ENCODE assay signal across 13 mouse cellular contexts in the genomic region with DNA sequence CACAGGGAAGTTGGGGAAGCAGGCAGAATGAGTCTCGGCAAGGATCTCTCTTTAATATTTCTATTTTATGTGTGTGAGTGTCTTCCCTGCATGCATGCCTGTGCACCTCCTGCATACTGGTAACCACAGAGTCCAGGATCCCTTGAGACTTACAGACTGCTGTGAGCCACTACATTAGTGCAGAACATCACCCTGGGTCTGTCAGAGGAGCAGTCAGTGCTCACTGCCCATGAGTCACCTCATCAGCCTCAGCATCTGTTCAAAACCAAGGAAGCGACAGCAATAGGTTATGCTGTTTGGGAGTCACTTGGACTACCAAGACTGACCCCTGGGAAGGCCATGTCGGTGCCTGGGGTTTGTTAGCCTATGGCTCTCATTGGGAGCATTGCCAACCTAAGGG. TPM values are rescaled to one million over a fixed set of nuclear protein-coding genes. Genes with fewer than 3 reads are reported as not detected.
DNase-seq lines count a peak whose midpoint lies in the region; ATAC-seq and TF ChIP-seq lines count a peak whose summit lies in the region.
"Had no signal": no experiment of that assay in that cellular context is flagged by ENCODE, and none has a peak within 500 bp of the region (broad histone marks: within the 10 kb centered on the region; RNA-seq: fewer than 3 reads in every experiment).

No protein-coding gene starts in this region.

- H3K27me3 ChIP-seq in hindbrain, embryonic 11.5 days (ENCODE audit: control insufficient read depth, insufficient read depth, low read length) = no peaks in the 10 kb centered on the region
- H3K27me3 ChIP-seq in hindbrain, embryonic 16.5 days (replicated peaks; ENCODE audit: control insufficient read depth, insufficient read depth, low read length) = no peaks in the 10 kb centered on the region
- no peaks in the 10 kb centered on the region for H3K27me3 ChIP-seq in lung, embryonic 15.5 days
- no peaks in the 10 kb centered on the region for H3K27me3 ChIP-seq in limb, embryonic 15.5 days
- H3K27me3 ChIP-seq: midbrain, embryonic 13.5 days had no signal

- H3K4me3 ChIP-seq in hindbrain, embryonic 11.5 days (ENCODE audit: low read depth, low read length) = no peak overlapping the region
- no peak overlapping the region for H3K4me3 ChIP-seq in hindbrain, embryonic 16.5 days (ENCODE audit: low read length)
- H3K4me3 ChIP-seq in lung, embryonic 15.5 days = no peak overlapping the region
- H3K4me3 ChIP-seq in lung, adult 2 months (replicated peaks; ENCODE audit: extremely low read depth, low read depth, low read length) = no peak overlapping the region
- H3K4me3 ChIP-seq in limb, embryonic 15.5 days = no peak overlapping the region
- H3K4me3 ChIP-seq: liver, embryonic 15.5 days; midbrain, embryonic 13.5 days had no signal

- no peaks in the 10 kb centered on the region for H3K4me1 ChIP-seq in hindbrain, embryonic 11.5 days (replicated peaks; ENCODE audit: control insufficient read depth, insufficient read depth, low read length)
- H3K4me1 ChIP-seq in hindbrain, embryonic 16.5 days (ENCODE audit: control insufficient read depth, insufficient read depth, low read depth, low read length) = peaks cover 9% of the 10 kb centered on the region
- H3K4me1 ChIP-seq in lung, embryonic 15.5 days = peaks cover 35% of the 10 kb centered on the region
- H3K4me1 ChIP-seq in lung, adult 2 months (ENCODE audit: control insufficient read depth, insufficient read depth, low read length) = peaks cover 6% of the 10 kb centered on the region
- peaks cover 28% of the 10 kb centered on the region for H3K4me1 ChIP-seq in limb, embryonic 15.5 days

- no peak for DNase-seq in hindbrain, embryonic 11.5 days (ENCODE audit: low spot score)
- DNase-seq in lung, adult 2 months = no peak
- DNase-seq in Muller cell, postnatal 12 days (ENCODE audit: inconsistent ontology term) = peak; percentile 43
- no peak for DNase-seq in cerebellum, postnatal 14 days
- DNase-seq: adrenal gland, postnatal 36 days; heart, postnatal 36 days; thymus, postnatal 4 days had no signal

- no peak overlapping the region for H3K4me2 ChIP-seq in hindbrain, embryonic 11.5 days (replicated peaks; ENCODE audit: low read depth, low read length)
- no peak overlapping the region for H3K4me2 ChIP-seq in hindbrain, embryonic 16.5 days (ENCODE audit: low read length)
- no peak overlapping the region for H3K4me2 ChIP-seq in lung, embryonic 15.5 days
- no peak overlapping the region for H3K4me2 ChIP-seq in limb, embryonic 15.5 days

- H3K9ac ChIP-seq in hindbrain, embryonic 11.5 days (ENCODE audit: low read depth, low read length) = no peak overlapping the region
- no peak overlapping the region for H3K9ac ChIP-seq in hindbrain, embryonic 16.5 days (ENCODE audit: low read depth, low read length)
- no peak overlapping the region for H3K9ac ChIP-seq in lung, embryonic 15.5 days
- H3K9ac ChIP-seq in limb, embryonic 15.5 days = no peak overlapping the region
- H3K9ac ChIP-seq: liver, embryonic 15.5 days; midbrain, embryonic 13.5 days had no signal

- H3K27ac ChIP-seq in hindbrain, embryonic 11.5 days (ENCODE audit: low read depth, low read length) = 0 out of 2 replicates have a peak overlapping the region, but pooled peaks have one; percentile 19
- H3K27ac ChIP-seq in hindbrain, embryonic 16.5 days (ENCODE audit: low read depth, low read length) = no peak overlapping the region
- H3K27ac ChIP-seq in lung, embryonic 15.5 days = peak overlapping the region; percentile 57
- H3K27ac ChIP-seq in limb, embryonic 15.5 days = peak overlapping the region; percentile 57; the same call in 1 of the 2 replicates
- H3K27ac ChIP-seq: liver, embryonic 15.5 days had no signal

- TF ChIP-seq POLR2A in lung, adult 2 months (IDR thresholded peaks at IDR 0.05; ENCODE audit: borderline replicate concordance, extremely low read depth, low read depth, low read length) = no peak

- no peak for TF ChIP-seq CTCF in lung, adult 2 months (IDR thresholded peaks at IDR 0.05; ENCODE audit: insufficient read depth, low read length)

- H3K36me3 ChIP-seq in hindbrain, embryonic 11.5 days (ENCODE audit: control insufficient read depth, insufficient read depth, low read length) = no peaks in the 10 kb centered on the region
- no peaks in the 10 kb centered on the region for H3K36me3 ChIP-seq in hindbrain, embryonic 16.5 days (ENCODE audit: control insufficient read depth, insufficient read depth, low read length)
- H3K36me3 ChIP-seq in lung, embryonic 15.5 days = no peaks in the 10 kb centered on the region
- H3K36me3 ChIP-seq in limb, embryonic 15.5 days = no peaks in the 10 kb centered on the region
- H3K36me3 ChIP-seq: liver, embryonic 15.5 days; midbrain, embryonic 13.5 days had no signal

- no peak for ATAC-seq in hindbrain, embryonic 11.5 days (ENCODE audit: low FRiP score)
- ATAC-seq in hindbrain, embryonic 16.5 days = no peak
- ATAC-seq in lung, embryonic 15.5 days (ENCODE audit: borderline replicate concordance, extremely low read depth, low FRiP score, low TSS enrichment) = no peak
- no peak for ATAC-seq in limb, embryonic 15.5 days (ENCODE audit: insufficient number of reproducible peaks, low FRiP score, low TSS enrichment, low read depth)
- no peak for ATAC-seq in activated CD4-positive, CD25-positive, alpha-beta regulatory T cell, adult 4 months
- ATAC-seq: midbrain, embryonic 13.5 days had no signal

- WGBS in hindbrain, embryonic 11.5 days = 67% methylated on average over 3 of the region's 3 CpGs
- 62% methylated on average over 3 of the region's 3 CpGs for WGBS in hindbrain, embryonic 16.5 days
- 59% methylated on average over 3 of the region's 3 CpGs for WGBS in lung, embryonic 15.5 days
- WGBS in lung, adult 2 months = 57% methylated on average over 3 of the region's 3 CpGs
- WGBS in limb, embryonic 15.5 days = 66% methylated on average over 3 of the region's 3 CpGs

- no peaks in the 10 kb centered on the region for H3K9me3 ChIP-seq in hindbrain, embryonic 11.5 days (ENCODE audit: control insufficient read depth, low read length)
- H3K9me3 ChIP-seq in hindbrain, embryonic 16.5 days (ENCODE audit: control insufficient read depth, low read length) = no peaks in the 10 kb centered on the region
- no peaks in the 10 kb centered on the region for H3K9me3 ChIP-seq in lung, embryonic 15.5 days
- no peaks in the 10 kb centered on the region for H3K9me3 ChIP-seq in limb, embryonic 15.5 days
- H3K9me3 ChIP-seq: liver, embryonic 15.5 days; midbrain, embryonic 13.5 days had no signal

RNA-seq across cellular contexts. Expression of a gene that starts 11.9 kb away (rescaled TPM):
- polyA plus RNA-seq in hindbrain, embryonic 11.5 days (2014; fragmentation: Nextera tagmentation; extraction: Ambion mirVana) = 141 and 152 TPM in 2 replicates
- polyA plus RNA-seq in hindbrain, embryonic 16.5 days (2015; fragmentation: Nextera tagmentation; extraction: Ambion mirVana) = 61.2 and 79.2 TPM in 2 replicates
- polyA plus RNA-seq in lung, embryonic 15.5 days (2015; fragmentation: Nextera tagmentation; extraction: Ambion mirVana) = 367 and 368 TPM in 2 replicates
- polyA plus RNA-seq in lung, adult 2 months (2012; rRNA removed) = 224 and 265 TPM in 2 replicates
- polyA plus RNA-seq in limb, embryonic 15.5 days (2015; fragmentation: Nextera tagmentation; extraction: Ambion mirVana) = 301 and 303 TPM in 2 replicates
- 100 to 1,000 TPM in 1 of 2 experiments, 10 to 100 TPM in 1; 94.0 to 159 TPM for polyA plus RNA-seq in activated CD4-positive, CD25-positive, alpha-beta regulatory T cell, adult 4 months (2017; shearing (Covaris generic))

RNA-seq across cellular contexts. Expression of a gene that starts 21.5 kb away (rescaled TPM):
- 0.59 and 0.69 TPM in 2 replicates for polyA plus RNA-seq in hindbrain, embryonic 11.5 days (2014; fragmentation: Nextera tagmentation; extraction: Ambion mirVana)
- 0.46 and 0.59 TPM in 2 replicates for polyA plus RNA-seq in hindbrain, embryonic 16.5 days (2015; fragmentation: Nextera tagmentation; extraction: Ambion mirVana)
- 7.7 and 10.2 TPM in 2 replicates for polyA plus RNA-seq in lung, embryonic 15.5 days (2015; fragmentation: Nextera tagmentation; extraction: Ambion mirVana)
- 4.0 and 4.8 TPM in 2 replicates for polyA plus RNA-seq in lung, adult 2 months (2012; rRNA removed)
- 0.56 and 1.6 TPM in 2 replicates for polyA plus RNA-seq in limb, embryonic 15.5 days (2015; fragmentation: Nextera tagmentation; extraction: Ambion mirVana)
- polyA plus RNA-seq in activated CD4-positive, CD25-positive, alpha-beta regulatory T cell, adult 4 months (2017; shearing (Covaris generic)) = not detected

RNA-seq across cellular contexts. Expression of a gene that starts 32.0 kb away (rescaled TPM):
- polyA plus RNA-seq in hindbrain, embryonic 11.5 days (2014; fragmentation: Nextera tagmentation; extraction: Ambion mirVana) = 9.4 and 10.5 TPM in 2 replicates
- 10.4 and 11.2 TPM in 2 replicates for polyA plus RNA-seq in hindbrain, embryonic 16.5 days (2015; fragmentation: Nextera tagmentation; extraction: Ambion mirVana)
- 3.7 and 3.8 TPM in 2 replicates for polyA plus RNA-seq in lung, embryonic 15.5 days (2015; fragmentation: Nextera tagmentation; extraction: Ambion mirVana)
- 3.6 and 5.0 TPM in 2 replicates for polyA plus RNA-seq in lung, adult 2 months (2012; rRNA removed)
- 3.7 and 5.1 TPM in 2 replicates for polyA plus RNA-seq in limb, embryonic 15.5 days (2015; fragmentation: Nextera tagmentation; extraction: Ambion mirVana)
- not detected for polyA plus RNA-seq in activated CD4-positive, CD25-positive, alpha-beta regulatory T cell, adult 4 months (2017; shearing (Covaris generic))

RNA-seq across cellular contexts. Expression of a gene that starts 32.1 kb away (rescaled TPM):
- polyA plus RNA-seq in hindbrain, embryonic 11.5 days (2014; fragmentation: Nextera tagmentation; extraction: Ambion mirVana) = 129 and 150 TPM in 2 replicates
- polyA plus RNA-seq in hindbrain, embryonic 16.5 days (2015; fragmentation: Nextera tagmentation; extraction: Ambion mirVana) = 387 and 426 TPM in 2 replicates
- 29.1 and 32.4 TPM in 2 replicates for polyA plus RNA-seq in lung, embryonic 15.5 days (2015; fragmentation: Nextera tagmentation; extraction: Ambion mirVana)
- 8.4 and 8.9 TPM in 2 replicates for polyA plus RNA-seq in lung, adult 2 months (2012; rRNA removed)
- polyA plus RNA-seq in limb, embryonic 15.5 days (2015; fragmentation: Nextera tagmentation; extraction: Ambion mirVana) = 53.0 and 60.1 TPM in 2 replicates
- 1 to 10 TPM; 1.6 to 2.1 TPM for polyA plus RNA-seq in activated CD4-positive, CD25-positive, alpha-beta regulatory T cell, adult 4 months (2017; shearing (Covaris generic))

RNA-seq across cellular contexts. Expression of a gene that starts 43.7 kb away (rescaled TPM):
- 0.67 TPM in 1 of 2 replicates, not detected in the other for polyA plus RNA-seq in hindbrain, embryonic 11.5 days (2014; fragmentation: Nextera tagmentation; extraction: Ambion mirVana)
- polyA plus RNA-seq in hindbrain, embryonic 16.5 days (2015; fragmentation: Nextera tagmentation; extraction: Ambion mirVana) = 0.26 and 0.32 TPM in 2 replicates
- polyA plus RNA-seq in lung, embryonic 15.5 days (2015; fragmentation: Nextera tagmentation; extraction: Ambion mirVana) = 0.25 and 0.72 TPM in 2 replicates
- 0.11 and 0.85 TPM in 2 replicates for polyA plus RNA-seq in lung, adult 2 months (2012; rRNA removed)
- 0.36 and 0.40 TPM in 2 replicates for polyA plus RNA-seq in limb, embryonic 15.5 days (2015; fragmentation: Nextera tagmentation; extraction: Ambion mirVana)
- polyA plus RNA-seq in activated CD4-positive, CD25-positive, alpha-beta regulatory T cell, adult 4 months (2017; shearing (Covaris generic)) = not detected
- polyA plus RNA-seq: midbrain, embryonic 13.5 days had no signal
